Mouse (Mus musculus) heart, embryonic 13.5 days (tissue): ENCODE results near the gene Smap1. TPM values are rescaled to one million over a fixed set of nuclear protein-coding genes. Genes with fewer than 3 reads are reported as not detected.

Experiments
- ATAC-seq: fragments of 200-750 bp; cut with Nextera tagmentation; 2 replicates; pipeline ENCODE4 v1.8.0; 2017; ENCODE audit warnings: moderate TSS enrichment; ENCODE audit not compliant: insufficient number of reproducible peaks, low FRiP score, low TSS enrichment; ENCODE audit errors: extremely low read depth
- H3K27ac ChIP-seq: fragments of 300-500 bp; sonication (generic); replicated peaks from 2 replicates; pipeline ENCODE4 v1.5.1; 2015; ENCODE audit warnings: moderate library complexity, mild to moderate bottlenecking, inconsistent platforms
- H3K27me3 ChIP-seq: fragments of 300-500 bp; sonication (generic); replicated peaks from 2 replicates; pipeline ENCODE4 v1.6.1; 2015; ENCODE audit warnings: mild to moderate bottlenecking, inconsistent platforms
- H3K36me3 ChIP-seq: fragments of 300-500 bp; sonication (generic); 2 replicates; pipeline ENCODE4 v1.6.1; 2015; ENCODE audit warnings: mild to moderate bottlenecking, inconsistent platforms
- H3K4me1 ChIP-seq: fragments of 300-500 bp; sonication (generic); 2 replicates; pipeline ENCODE4 v1.6.1; 2015; ENCODE audit warnings: inconsistent platforms
- H3K4me2 ChIP-seq: fragments of 300-500 bp; sonication (generic); 2 replicates; pipeline ENCODE4 v1.6.1; 2015; ENCODE audit warnings: inconsistent platforms, mild to moderate bottlenecking, moderate library complexity
- H3K4me3 ChIP-seq: fragments of 300-500 bp; sonication (generic); 2 replicates; pipeline ENCODE4 v1.5.1; 2015; ENCODE audit warnings: moderate library complexity, mild to moderate bottlenecking, inconsistent platforms
- H3K9ac ChIP-seq: fragments of 300-500 bp; sonication (generic); 2 replicates; pipeline ENCODE4 v1.6.1; 2015; ENCODE audit warnings: inconsistent platforms, mild to moderate bottlenecking, moderate library complexity
- H3K9me3 ChIP-seq: fragments of 300-500 bp; sonication (generic); 2 replicates; pipeline ENCODE4 v1.6.1; 2016; ENCODE audit warnings: inconsistent platforms
- WGBS: fragments of 180-500 bp; shearing (Covaris S2); methylation state at CpG from one replicate; pipeline ENCODE4 v1.1.7; 2015; ENCODE audit warnings: mixed read lengths; 5-methylcytosine and 5-hydroxymethylcytosine counted together
- polyA plus RNA-seq: library from polyadenylated mRNA; unstranded; fragments of >200 nt; fragmentation: Nextera tagmentation; extraction: Ambion mirVana; gene quantifications from 2 replicates; pipeline ENCODE4 v1.2.1, GENCODE M21; 2015

Smap1 gene
- polyA plus RNA-seq, 1 experiment from 2014 or later, result 30.1 TPM

DNA sequence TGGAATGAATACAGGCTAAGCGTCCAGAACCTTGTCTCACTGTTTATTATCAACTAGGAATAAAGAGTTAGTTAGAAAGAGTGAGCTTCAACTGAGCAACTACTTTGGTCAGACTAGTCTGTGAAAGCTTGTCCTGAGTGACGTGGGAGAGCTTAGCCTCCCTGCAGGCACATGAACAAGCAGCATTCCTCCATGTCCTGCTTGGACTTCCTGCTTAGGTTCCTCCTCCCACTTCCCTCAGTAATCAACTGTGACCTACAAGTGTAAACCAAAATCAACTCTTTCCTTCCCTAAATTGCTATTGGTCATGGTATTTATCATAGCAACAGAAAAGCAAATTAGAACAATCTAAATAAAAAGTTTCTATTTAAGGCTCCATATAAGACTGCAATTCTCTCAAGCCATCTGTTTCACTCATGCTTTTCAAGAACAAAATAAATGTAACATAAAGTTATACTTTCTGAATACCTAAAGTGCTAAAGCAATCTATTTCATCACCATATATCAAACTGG, 54.7 kb downstream of the Smap1 start:
- Histone ChIP-seq H3K4me2 (no peak overlapping the region), H3K36me3 (peaks cover 47% of the 10 kb centered on the region), H3K4me1 (no peaks in the 10 kb centered on the region), H3K9ac (no peak overlapping the region), H3K27me3 (no peaks in the 10 kb centered on the region), H3K27ac (no peak overlapping the region), H3K4me3 (no peak overlapping the region), H3K9me3 (no peaks in the 10 kb centered on the region)
- WGBS, result 57% methylated on average over 2 of the region's 2 CpGs
- ATAC-seq, result no peak

DNA sequence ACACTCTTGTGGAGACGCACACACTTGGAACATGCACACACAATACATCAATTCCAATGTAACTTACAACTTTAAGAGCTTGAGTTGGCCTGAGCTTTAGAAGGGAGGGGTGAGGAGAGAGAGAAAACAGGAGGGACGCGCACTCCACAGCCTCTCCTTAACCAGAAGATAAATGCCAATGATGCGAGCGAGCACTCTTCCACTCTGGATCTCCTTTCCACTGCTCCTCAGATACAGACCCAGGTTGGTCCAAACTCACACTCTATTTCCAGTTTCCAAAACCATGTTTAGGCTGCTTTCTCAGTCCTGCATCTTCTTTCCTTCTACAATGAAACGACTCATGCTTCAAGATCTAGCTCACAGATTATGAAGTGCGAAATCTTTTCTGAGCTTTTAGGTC, 56.6 kb downstream of the Smap1 start:
- Histone ChIP-seq H3K4me2 (no peak overlapping the region), H3K9me3 (no peaks in the 10 kb centered on the region), H3K27ac (no peak overlapping the region), H3K4me1 (no peaks in the 10 kb centered on the region), H3K36me3 (peaks cover 35% of the 10 kb centered on the region), H3K9ac (no peak overlapping the region), H3K4me3 (no peak overlapping the region), H3K27me3 (no peaks in the 10 kb centered on the region)
- ATAC-seq, result no peak
- WGBS, result 85% methylated on average over 7 of the region's 7 CpGs

DNA sequence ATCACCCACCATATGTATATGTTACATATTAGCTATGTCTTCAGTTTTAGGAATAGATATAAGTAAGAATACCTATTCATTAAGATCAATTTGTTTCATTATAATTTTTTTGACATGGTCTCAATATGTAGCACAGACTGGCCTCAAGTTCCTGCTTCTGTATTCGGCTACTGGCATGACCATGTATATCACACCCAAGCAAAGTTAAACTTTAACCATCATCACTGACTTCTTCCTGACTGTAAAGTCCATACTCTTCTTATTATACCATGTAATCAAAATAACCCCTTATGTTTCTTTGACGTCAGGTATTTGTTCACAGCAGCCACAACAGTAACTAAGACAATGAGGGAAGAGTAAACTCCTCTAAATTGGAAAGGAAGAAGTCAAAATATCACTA, 61.2 kb downstream of the Smap1 start:
- Histone ChIP-seq H3K36me3 (peaks cover 59% of the 10 kb centered on the region), H3K27ac (no peak overlapping the region), H3K9ac (no peak overlapping the region), H3K27me3 (no peaks in the 10 kb centered on the region), H3K4me3 (no peak overlapping the region), H3K4me1 (no peaks in the 10 kb centered on the region), H3K9me3 (no peaks in the 10 kb centered on the region), H3K4me2 (no peak overlapping the region)
- WGBS, result 88% methylated on average over 2 of the region's 2 CpGs
- ATAC-seq, result no peak

DNA sequence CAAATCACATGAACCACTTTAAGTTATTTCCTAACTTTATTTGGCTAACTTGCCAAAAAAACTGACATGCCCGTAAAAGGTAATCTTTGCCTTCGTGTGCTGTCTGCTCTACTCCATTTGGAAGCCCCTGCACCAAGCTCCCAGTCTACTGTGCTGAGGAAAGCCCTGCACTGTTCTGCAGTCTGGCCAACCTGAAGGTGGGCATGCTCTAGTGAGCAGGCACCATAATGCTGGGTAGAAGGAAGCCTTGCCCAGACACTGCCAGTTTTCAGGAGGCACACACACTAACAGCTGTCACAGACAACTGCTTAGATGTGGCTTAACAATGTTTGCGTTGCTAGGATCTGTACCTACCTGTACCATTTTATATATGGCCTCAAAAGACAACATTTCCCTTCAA, 66.5 kb downstream of the Smap1 start:
- no peak overlapping the region for H3K9ac ChIP-seq
- peaks cover 78% of the 10 kb centered on the region for H3K36me3 ChIP-seq
- H3K27ac ChIP-seq, result no peak overlapping the region
- no peak for ATAC-seq
- WGBS, result 79% methylated on average over 3 of the region's 3 CpGs
- no peak overlapping the region for H3K4me2 ChIP-seq
- no peaks in the 10 kb centered on the region for H3K27me3 ChIP-seq
- H3K4me1 ChIP-seq, result no peaks in the 10 kb centered on the region
- H3K9me3 ChIP-seq, result no peaks in the 10 kb centered on the region
- H3K4me3 ChIP-seq, result no peak overlapping the region

DNA sequence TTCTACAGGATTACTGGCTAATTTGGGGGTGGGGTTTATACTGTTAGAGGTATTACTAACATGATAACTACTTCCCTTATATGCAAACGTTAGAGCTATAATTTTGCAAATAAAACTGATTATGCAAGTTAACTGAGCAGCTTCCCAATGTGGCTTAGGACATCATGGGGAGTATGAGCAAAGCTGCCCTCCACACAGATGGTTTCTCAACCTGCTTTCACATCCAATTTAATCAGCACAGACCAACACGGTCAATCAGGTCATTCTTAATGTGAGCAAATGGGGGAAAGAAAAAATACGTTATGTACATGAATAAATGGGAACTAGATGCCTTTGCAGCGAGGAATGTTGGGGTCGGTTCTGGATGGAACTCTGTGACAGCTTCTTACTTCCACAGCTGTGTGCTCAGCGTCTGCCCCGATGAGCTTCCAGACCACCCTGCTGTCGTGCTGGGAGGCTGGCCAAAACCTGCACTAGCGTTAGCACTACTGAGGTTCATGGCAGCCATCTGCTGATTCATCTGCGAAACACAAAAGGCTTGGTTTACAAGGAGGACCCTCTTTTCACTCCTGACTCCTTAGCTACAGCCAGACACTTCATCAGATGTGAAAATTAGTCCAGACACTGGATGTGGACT, 76.0 kb downstream of the Smap1 start:
- Histone ChIP-seq H3K27me3 (no peaks in the 10 kb centered on the region), H3K4me2 (no peak overlapping the region), H3K4me1 (no peaks in the 10 kb centered on the region), H3K36me3 (peaks cover 78% of the 10 kb centered on the region), H3K27ac (no peak overlapping the region), H3K4me3 (no peak overlapping the region), H3K9me3 (no peaks in the 10 kb centered on the region), H3K9ac (no peak overlapping the region)
- WGBS, result 80% methylated on average over 10 of the region's 10 CpGs
- no peak for ATAC-seq

DNA sequence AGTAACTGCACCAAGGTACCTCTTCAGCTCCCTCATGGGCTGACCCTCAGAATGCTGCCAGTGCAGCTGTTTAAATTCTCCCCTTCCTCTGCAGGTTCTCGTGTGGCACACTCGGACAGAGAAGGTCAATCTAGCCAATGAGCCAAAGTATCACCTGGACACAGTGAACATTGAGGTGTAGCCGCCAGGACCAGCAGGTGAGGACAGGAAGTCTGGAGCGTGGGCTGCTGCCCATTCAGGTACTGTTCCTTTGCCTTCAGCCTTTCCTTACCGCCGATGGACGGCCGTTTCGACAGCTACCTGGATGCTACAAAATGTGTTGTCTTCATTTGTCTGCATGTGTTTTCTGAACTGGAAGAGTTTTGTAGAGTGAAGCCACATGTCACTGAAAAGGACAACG, 77.1 kb downstream of the Smap1 start:
- no peak for ATAC-seq

DNA sequence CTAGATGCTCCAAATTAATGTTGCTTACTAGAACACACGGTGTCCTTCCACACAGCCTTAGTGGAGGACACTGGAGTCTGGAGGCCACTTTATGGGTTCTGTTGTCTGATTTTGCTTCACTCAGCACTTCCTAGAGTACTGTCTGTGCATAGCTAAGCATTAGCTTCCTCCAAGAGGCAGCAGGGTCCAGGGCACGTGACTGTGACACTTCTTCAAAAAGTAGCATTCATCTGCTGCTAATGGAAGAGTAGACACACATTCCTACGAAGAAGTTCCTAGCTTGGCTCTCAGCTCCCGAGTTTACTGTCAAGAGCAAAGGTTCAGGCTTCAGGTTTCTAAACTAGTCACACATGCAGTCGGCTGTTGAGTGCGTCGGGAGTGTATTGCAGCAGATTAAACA, 78.3 kb downstream of the Smap1 start:
- Histone ChIP-seq H3K9me3 (no peaks in the 10 kb centered on the region), H3K4me1 (no peaks in the 10 kb centered on the region), H3K4me2 (no peak overlapping the region), H3K4me3 (no peak overlapping the region), H3K27ac (no peak overlapping the region), H3K9ac (no peak overlapping the region), H3K27me3 (no peaks in the 10 kb centered on the region), H3K36me3 (peaks cover 82% of the 10 kb centered on the region)
- 80% methylated on average over 7 of the region's 7 CpGs for WGBS
- ATAC-seq, result no peak

More for the DNA sequence above, 77.1 kb downstream of the Smap1 start:
- no peak overlapping the region for H3K27ac ChIP-seq
- H3K36me3 ChIP-seq, result peaks cover 76% of the 10 kb centered on the region
- H3K9me3 ChIP-seq, result no peaks in the 10 kb centered on the region
- 92% methylated on average over 10 of the region's 10 CpGs for WGBS
- H3K9ac ChIP-seq, result no peak overlapping the region
- H3K4me2 ChIP-seq, result no peak overlapping the region
- H3K4me3 ChIP-seq, result no peak overlapping the region
- H3K4me1 ChIP-seq, result no peaks in the 10 kb centered on the region
- H3K27me3 ChIP-seq, result no peaks in the 10 kb centered on the region

DNA sequence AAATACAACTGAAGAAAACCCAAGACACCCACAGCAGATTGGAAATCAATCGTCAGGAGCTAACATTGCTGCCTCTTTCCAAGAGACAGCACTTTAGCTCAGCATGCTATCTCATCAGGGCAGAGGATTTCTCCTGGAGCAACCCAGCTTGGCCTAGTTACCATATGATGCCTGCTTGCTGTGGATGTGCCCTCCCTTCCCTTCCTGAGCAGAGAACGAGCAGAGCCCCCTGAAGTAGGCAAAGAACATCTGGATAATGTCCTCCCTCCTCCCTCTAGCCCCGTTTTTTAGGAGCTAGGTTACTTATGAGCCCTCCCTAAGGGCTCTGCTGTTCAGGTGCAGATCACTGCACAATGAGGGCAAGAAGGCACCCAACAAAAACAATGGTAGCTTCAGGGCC, 79.5 kb downstream of the Smap1 start:
- H3K9me3 ChIP-seq, result no peaks in the 10 kb centered on the region
- no peak for ATAC-seq
- H3K4me3 ChIP-seq, result no peak overlapping the region
- H3K4me1 ChIP-seq, result no peaks in the 10 kb centered on the region
- H3K9ac ChIP-seq, result no peak overlapping the region
- no peak overlapping the region for H3K27ac ChIP-seq
- no peaks in the 10 kb centered on the region for H3K27me3 ChIP-seq
- H3K36me3 ChIP-seq, result peaks cover 71% of the 10 kb centered on the region
- H3K4me2 ChIP-seq, result no peak overlapping the region
- WGBS, result 74% methylated on average over 3 of the region's 3 CpGs

DNA sequence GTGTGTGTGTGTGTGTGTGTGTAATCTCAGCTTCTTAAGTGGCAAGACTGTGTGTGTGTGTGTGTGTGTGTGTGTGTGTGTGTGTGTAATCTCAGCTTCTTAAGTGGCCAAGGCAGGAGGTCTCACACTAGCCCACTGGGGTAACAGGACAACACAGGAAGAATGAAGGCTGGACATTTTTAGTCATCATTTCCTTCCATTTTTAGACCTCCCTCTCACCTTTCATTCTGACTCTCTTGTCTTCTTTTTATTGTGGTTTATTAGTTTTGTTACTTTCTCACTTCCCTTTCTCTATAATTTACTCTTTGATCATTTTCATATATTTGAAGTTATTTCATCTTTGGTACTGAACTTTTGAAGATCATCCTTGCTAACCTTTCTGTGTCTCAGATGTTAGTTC, 81.2 kb downstream of the Smap1 start:
- no peak for ATAC-seq

DNA sequence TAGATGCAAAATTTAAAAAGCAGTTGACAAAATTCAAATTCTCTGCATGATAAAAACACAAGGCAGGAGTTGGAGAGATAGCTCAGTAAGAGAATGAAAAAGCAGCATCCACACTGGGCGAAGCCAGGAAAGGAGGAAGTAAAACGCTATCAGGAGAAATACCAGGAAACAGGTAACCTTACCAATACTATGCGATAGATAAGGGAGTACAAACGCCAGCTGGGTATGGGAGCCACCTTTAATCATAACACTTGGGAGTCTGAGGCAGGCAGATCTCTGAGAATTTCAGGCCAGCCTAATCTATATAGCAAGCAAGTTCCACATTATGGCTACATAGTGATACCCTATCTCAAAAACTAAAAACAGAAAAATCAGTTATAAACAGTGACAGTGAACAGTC, 85.5 kb downstream of the Smap1 start:
- 68% methylated on average over 4 of the region's 4 CpGs for whole genome bisulfite sequencing
- no peak for ATAC-seq

More for the DNA sequence above, 81.2 kb downstream of the Smap1 start:
- H3K36me3 ChIP-seq, result peaks cover 58% of the 10 kb centered on the region
- no peaks in the 10 kb centered on the region for H3K27me3 ChIP-seq
- H3K9me3 ChIP-seq, result no peaks in the 10 kb centered on the region
- no peak overlapping the region for H3K4me3 ChIP-seq
- no peak overlapping the region for H3K4me2 ChIP-seq
- H3K9ac ChIP-seq, result no peak overlapping the region
- H3K4me1 ChIP-seq, result no peaks in the 10 kb centered on the region
- no peak overlapping the region for H3K27ac ChIP-seq

DNA sequence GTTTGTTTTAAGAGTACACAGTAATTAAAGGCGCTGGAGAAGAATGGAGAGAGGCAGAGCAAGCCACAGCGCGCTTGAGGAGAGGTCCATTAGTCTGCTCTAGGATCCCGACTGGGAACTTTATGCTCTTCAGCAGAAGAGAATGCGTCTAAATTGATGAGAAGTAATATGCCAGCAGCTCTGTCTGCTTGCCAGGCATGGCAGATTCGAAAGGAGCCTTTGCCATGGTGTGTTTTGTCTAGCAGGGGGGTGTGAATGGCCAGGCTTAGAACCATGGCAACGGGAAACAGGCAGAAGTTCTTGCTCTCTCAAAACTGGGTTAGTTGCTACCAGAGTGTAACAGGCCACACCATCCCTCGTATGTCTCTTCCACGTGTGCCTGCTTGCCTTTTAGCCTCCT, 87.3 kb downstream of the Smap1 start:
- Histone ChIP-seq H3K36me3 (peaks cover 10% of the 10 kb centered on the region), H3K9me3 (no peaks in the 10 kb centered on the region), H3K27me3 (no peaks in the 10 kb centered on the region), H3K9ac (no peak overlapping the region), H3K27ac (no peak overlapping the region), H3K4me1 (no peaks in the 10 kb centered on the region), H3K4me2 (no peak overlapping the region), H3K4me3 (no peak overlapping the region)
- 77% methylated on average over 9 of the region's 9 CpGs for WGBS
- no peak for ATAC-seq

More for the DNA sequence above, 85.5 kb downstream of the Smap1 start:
- no peaks in the 10 kb centered on the region for H3K9me3 ChIP-seq
- H3K4me2 ChIP-seq, result no peak overlapping the region
- no peak overlapping the region for H3K27ac ChIP-seq
- H3K4me1 ChIP-seq, result no peaks in the 10 kb centered on the region
- H3K4me3 ChIP-seq, result no peak overlapping the region
- peaks cover 18% of the 10 kb centered on the region for H3K36me3 ChIP-seq
- no peaks in the 10 kb centered on the region for H3K27me3 ChIP-seq
- H3K9ac ChIP-seq, result no peak overlapping the region

DNA sequence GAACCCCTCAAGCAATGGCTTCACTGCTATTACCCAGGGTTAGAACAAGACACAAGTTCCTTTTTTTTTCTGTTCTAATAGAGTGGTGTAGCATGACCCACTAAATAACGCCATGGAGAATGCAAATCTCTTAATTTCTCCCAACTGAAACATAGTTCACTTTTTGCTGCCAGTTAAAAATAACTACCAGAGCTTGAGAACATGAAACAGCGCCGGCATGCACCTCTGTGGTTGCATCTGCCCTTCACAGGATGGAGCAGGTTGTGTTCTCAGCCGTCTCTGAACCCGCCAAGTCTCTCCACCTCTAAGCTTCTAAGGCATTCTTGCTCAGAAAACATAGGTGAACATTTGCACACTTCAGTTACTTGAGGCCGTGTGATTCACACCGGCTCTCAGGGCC, 87.9 kb downstream of the Smap1 start:
- H3K27ac ChIP-seq, result no peak overlapping the region
- no peaks in the 10 kb centered on the region for H3K9me3 ChIP-seq
- 80% methylated on average over 7 of the region's 7 CpGs for WGBS
- no peak overlapping the region for H3K4me2 ChIP-seq
- H3K4me3 ChIP-seq, result no peak overlapping the region
- peaks cover 4% of the 10 kb centered on the region for H3K36me3 ChIP-seq
- no peak for ATAC-seq
- no peaks in the 10 kb centered on the region for H3K4me1 ChIP-seq
- no peak overlapping the region for H3K9ac ChIP-seq
- H3K27me3 ChIP-seq, result no peaks in the 10 kb centered on the region
